Mouse (Mus musculus) heart, postnatal 10 days (tissue): Measurements from ENCODE around the gene Hectd3. TPM values are rescaled to one million over a fixed set of nuclear protein-coding genes. Genes with fewer than 3 reads are reported as not detected.

Experiments used
- DNase-seq, 2 experiments: peaks; one replicate each; pipeline ENCODE4 v3.0.0; 2021
- intact Hi-C: fragments of 180-260 bp; cut with DNase I; formaldehyde crosslinking; loops from one replicate; pipeline ENCODE4 v1.15.1; 2025
- total RNA-seq, 2 experiments: library from RNA; stranded (reverse); gene quantifications; 2 replicates each; pipeline ENCODE4 v1.2.3; 2021

Gene Hectd3
- total RNA-seq, result 10 to 100 TPM; 13.9 to 14.9 TPM

DNA sequence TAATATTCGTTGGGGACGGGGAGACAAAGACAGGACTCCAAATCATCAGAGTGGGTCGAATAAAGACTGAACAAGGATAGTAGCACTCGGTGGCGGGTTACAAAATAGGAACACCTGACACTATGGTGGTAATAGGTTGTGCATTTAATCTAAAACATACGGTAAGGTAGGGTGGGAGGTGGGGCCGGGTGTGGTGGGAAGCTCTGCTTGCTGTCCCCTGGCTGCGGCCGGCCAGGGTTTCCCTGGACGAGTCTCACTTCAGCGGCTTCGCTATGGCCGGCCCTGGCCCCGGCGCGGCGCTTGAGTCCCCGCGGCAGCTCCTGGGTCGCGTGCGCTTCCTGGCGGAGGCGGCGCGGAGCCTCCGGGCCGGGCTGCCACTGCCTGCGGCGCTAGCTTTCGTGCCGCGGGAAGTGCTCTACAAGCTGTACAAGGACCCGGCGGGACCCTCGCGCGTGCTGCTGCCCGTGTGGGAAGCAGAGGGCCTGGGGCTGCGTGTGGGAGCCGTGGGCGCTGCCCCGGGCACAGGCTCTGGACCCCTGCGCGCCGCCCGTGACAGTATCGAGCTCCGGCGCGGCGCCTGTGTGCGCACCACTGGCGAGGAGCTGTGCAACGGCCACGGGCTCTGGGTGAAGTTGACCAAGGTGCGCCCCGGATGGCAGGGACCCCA, at the start of gene Hectd3:
Gene Hectd3, plus strand, starts transcription at position 187 of the 667 bp plus-strand sequence.
- peak; percentile 71 to 72 for DNase-seq
- intact Hi-C loops, result no loop called here

DNA sequence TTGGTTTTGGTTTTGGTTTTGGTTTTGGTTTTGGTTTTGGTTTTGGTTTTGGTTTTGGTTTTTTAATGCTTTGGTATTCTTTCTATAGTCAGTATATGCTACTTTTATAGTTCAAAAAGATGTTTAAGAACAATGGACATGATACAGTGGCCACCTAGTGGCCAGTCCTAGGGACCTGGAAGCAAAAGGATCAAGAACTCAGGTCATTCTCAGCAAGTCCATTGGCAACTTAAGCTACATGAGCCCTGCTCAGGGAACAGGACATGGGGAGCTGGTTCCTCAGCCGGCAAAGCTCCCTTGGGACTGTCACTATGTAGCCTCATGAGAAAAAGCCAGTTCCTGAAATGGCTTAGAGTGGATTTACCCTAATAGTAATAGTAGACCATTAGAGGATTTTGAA, 43.5 kb upstream of the Hectd3 start:
- intact Hi-C loops, result no loop called here

DNA sequence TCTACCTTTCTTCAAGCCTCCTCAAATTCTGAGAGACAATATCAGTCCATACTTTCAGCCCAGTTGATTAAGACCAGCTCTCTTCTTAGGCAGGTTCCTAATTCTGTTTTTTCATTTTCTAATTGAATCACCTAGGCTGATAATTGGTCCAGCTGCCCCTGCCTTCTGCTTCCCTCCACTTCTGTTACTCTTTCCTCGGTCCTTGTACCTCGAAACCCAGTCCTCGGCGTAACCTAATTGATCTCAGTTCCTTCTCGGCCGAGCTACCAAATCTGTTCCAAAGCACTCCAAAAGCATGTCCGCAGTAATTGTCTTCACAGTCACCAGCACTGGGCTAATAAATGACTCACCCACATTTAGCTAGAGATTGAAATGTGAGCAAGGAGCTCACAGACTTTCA, 40.2 kb upstream of the Hectd3 start:
- intact Hi-C loops, result no loop called here
- DNase-seq, result no peak

More for the DNA sequence above, 43.5 kb upstream of the Hectd3 start:
- DNase-seq, result no peak

DNA sequence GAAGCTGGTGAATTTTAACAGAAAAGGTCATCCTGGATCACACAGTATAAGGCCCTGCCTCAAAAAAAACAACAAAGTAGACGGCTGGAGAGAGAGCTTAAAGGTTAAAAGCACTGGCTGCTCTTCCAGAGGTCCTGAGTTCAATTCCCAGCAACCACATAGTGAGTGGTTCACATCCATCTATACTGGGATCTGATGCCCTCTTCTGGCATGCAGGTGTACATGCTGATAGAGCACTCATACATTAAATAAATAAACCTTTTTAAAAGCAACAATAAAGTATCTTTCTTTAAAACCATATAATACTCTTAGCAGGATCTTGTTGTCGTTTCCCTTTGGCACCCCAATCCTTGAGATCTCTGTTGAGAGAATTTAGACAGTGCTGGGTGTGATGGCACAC, 18.6 kb upstream of the Hectd3 start:
- DNase-seq, result no peak

DNA sequence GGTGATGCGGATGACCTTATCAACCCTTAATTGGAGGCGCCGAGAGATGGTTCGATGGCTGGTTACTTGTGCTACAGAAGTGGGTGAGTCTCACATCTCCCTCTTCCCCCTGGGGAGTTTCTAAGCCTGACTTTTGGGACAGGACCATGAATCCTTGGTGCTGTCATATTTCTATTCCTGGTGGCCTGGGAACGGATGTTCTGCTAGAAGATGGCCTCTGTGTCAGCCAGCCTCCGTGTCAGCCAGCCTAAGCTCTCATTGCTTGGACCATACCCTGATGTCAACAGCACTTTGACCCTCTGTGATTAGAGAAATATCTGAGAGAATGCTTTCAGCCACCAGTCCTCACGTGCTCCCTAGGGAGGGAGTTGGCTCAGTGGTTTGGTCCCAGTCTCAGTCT, 9.4 kb upstream of the Hectd3 start:
- DNase-seq, result no peak
- intact Hi-C loops, result loop anchor here (5.0 kb wide), 1 partner anchor 108 kb away; the partner anchor contains the start of gene Zswim5

More for the DNA sequence above, 18.6 kb upstream of the Hectd3 start:
- intact Hi-C loops, result no loop called here

DNA sequence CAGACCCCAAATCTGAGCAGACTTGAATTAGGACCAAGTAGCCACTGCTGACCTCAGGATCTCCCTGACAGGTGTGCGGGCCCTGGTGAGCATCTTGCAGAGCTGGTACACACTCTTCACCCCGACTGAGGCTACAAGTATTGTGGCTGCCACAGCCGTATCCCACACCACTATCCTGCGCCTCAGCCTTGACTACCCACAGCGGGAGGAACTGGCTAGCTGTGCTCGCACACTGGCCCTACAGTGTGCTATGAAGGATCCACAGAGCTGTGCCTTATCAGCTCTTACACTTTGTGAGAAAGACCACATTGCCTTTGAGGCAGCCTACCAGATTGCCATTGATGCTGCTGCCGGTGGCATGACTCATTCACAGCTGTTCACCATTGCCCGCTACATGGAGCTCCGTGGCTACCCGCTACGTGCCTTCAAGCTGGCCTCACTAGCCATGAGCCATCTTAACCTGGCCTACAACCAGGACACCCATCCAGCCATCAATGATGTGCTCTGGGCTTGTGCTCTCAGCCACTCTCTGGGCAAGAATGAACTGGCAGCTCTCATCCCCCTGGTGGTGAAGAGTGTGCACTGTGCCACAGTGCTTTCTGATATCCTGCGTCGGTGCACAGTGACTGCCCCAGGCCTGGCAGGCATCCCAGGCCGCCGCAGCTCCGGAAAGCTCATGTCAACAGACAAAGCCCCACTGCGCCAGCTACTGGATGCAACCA, 8.6 kb upstream of the Hectd3 start:
- peak; percentile 75 to 81 for DNase-seq
- intact Hi-C loops, result loop anchor here (5.0 kb wide), 1 partner anchor 109 kb away; the partner anchor contains the start of gene Zswim5

DNA sequence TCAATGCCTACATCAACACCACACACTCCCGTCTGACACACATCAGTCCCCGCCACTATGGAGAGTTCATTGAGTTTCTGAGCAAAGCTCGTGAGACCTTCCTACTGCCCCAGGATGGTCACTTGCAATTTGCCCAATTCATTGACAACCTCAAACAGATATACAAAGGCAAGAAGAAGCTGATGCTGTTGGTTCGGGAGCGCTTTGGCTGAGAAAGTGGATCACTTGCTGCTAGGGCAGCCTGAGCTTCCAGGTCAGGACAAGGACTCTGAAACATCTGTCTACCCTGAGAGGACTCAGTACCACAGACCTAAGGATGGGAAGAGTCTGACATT, 8.0 kb upstream of the Hectd3 start:
- no peak for DNase-seq
- intact Hi-C loops, result loop anchor here (5.0 kb wide), 1 partner anchor 110 kb away; the partner anchor contains the start of gene Zswim5

DNA sequence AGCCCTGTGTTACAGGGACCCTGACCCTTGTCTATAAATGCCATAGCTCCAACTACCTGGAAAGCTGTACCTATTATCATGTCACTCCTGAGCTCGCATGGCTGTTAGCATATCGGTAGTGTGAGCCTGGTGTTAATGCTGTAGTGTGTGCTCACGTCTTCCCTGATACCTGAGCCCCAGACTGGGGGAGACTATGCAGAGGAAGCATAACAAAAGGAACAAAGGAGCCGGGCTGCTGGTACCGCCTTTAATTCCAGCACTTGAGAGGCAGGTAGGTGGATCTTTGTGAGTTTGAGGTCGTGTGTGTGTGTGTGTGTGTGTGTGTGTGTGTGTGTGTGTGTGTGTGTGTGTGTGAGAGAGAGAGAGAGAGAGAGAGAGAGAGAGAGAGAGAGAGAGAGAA, 5.4 kb upstream of the Hectd3 start:
- intact Hi-C loops, result loop anchor here (5.0 kb wide), 2 partner anchors 112 to 272 kb away; partner anchors contain the start of gene Zswim5
- no peak for DNase-seq

DNA sequence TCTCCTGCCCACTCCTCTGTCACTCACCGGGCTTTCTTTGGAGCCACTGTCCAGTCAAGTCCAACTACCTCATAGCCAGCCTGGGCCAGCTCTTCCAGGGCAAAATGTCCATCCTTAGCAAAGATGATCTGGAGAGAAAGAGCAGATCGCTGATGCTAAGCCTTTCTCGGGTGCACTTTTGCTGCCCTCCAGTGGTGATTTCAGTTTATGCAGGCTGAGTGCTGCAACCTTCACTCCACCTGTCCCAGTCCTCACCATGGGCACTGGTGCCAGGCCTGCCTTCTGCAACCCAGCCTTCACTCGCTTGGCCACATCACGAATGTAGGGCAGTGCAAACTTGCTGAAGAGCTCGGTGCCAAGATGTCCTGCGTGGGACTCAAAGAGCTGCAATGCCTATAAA, 3.8 kb upstream of the Hectd3 start:
- intact Hi-C loops, result loop anchor here (1.0 to 5.0 kb wide), 2 partner anchors 163 to 274 kb away; no protein-coding TSS in a partner anchor
- peak; percentile 83 to 91 for DNase-seq

DNA sequence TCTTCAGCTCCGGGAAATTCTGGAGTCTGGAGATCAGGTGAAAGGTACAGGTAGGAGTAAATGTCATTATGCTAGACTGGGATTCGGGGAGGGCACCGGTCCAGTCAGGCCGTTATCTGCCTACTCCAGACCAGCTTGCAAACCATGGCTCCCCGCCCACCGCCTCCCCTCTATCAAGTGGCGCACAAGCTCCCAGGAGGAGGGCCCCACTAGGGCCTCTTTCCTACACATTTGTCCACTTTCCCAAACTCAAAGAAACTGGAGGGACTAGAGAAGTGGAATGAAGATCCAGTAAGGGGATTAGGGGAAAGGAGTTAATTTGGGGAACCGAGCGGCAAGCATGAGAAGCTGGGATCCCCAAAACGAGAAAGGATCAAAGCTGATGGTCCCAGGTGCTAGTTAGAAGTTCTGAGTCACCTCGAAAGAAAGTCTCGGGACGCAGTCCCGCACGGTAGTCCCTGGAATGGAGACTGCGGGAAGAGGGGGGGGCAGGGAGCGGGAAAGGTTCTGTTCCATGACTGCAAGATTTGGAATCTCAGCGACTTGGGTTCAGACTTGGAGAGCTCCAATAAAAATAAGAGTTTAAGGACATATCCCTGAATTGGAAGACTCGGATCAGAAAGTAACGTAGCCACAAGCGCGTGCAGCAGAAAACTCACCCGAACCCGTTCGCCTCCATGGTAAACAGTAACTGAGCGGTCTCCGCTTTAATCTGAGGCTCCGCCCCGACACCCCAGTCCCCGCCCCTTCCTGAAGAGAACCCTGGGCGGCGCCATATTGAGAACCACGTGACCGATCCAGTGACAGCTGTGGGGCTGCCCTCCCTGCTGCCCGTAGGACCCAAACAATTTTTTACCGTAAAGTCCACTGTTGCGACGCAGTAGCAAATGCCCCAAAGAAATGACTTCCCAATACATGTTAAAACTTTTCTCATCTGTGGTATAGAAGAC, 1.2 kb upstream of the Hectd3 start, which contains the start of gene Urod:
Gene Urod, minus strand, starts transcription at position 742 of the 950 bp plus-strand sequence.
- intact Hi-C loops, result loop anchor here (5.0 kb wide), 1 partner anchor 277 kb away; no protein-coding TSS in a partner anchor

DNA sequence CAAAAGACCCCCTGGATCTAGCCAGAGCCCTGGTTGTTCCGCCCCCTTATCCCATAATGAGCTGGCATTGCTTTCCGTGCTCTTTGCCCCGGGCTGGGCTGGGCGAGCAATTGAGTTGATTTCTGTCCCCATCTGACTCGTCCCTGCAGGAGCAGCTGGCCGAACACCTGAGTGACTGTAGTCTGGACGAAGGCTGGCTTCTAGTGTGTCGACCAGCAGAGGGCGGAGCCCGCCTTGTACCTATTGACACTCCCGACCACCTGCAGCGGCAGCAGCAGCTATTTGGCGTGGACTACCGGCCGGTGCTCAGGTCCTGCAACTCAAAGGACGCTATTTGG, 650 bp downstream of the Hectd3 start:
- intact Hi-C loops, result no loop called here
- DNase-seq, result peak; percentile 44 to 61

More for the DNA sequence above, 1.2 kb upstream of the Hectd3 start, which contains the start of gene Urod:
- peak; percentile 97 for DNase-seq

DNA sequence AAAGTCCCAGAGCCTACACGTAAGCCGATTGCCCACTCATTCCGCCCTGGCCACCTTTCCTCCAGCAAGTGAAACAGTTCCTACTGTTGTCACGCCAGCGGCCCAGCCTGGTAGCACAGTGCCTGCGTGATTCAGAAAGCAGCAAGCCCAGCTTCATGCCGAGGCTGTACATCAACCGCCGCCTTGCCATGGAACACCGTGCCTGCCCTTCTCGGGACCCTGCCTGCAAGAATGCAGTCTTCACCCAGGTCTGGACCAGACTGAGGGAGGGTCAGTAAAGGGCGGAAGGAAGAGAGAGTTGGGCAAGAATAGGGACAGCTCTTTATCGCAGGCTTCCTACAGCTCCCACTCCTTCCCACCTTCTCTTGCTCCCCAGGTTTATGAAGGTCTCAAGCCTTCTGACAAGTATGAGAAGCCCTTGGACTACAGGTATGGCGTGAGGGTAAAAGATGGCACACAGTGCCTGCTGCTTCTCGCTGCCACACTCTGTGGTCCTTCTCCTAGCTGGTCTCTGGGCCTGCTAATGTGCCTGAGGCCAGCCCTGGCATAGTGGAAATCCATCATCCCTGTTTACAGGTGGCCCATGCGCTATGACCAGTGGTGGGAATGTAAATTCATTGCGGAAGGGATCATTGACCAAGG, 4.5 kb downstream of the Hectd3 start:
- no peak for DNase-seq
- intact Hi-C loops, result loop anchor here (5.0 kb wide), 1 partner anchor 98 kb away; the partner anchor contains the start of gene Ptch2

DNA sequence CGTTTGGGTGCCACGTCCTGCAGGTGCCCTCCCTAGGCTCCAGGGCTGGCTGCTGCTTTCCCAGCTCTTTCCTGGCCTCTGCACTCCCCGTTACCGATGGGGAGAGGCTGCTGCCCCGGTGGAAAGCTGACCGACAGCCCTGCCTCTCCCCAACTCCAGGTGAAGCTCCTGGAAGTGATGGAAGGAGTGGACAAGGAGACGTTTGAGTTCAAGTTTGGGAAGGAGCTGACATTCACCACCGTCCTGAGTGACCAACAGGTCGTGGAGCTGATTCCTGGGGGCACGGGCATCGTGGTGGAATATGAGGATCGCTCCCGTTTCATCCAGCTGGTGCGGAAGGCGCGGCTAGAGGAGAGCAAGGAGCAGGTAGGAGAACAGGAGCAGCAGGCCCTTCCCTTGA, 6.8 kb downstream of the Hectd3 start:
- intact Hi-C loops, result loop anchor here (1.0 to 5.0 kb wide), 3 partner anchors 95 to 138 kb away; partner anchors contain the start of gene Ptch2
- DNase-seq, result no peak

DNA sequence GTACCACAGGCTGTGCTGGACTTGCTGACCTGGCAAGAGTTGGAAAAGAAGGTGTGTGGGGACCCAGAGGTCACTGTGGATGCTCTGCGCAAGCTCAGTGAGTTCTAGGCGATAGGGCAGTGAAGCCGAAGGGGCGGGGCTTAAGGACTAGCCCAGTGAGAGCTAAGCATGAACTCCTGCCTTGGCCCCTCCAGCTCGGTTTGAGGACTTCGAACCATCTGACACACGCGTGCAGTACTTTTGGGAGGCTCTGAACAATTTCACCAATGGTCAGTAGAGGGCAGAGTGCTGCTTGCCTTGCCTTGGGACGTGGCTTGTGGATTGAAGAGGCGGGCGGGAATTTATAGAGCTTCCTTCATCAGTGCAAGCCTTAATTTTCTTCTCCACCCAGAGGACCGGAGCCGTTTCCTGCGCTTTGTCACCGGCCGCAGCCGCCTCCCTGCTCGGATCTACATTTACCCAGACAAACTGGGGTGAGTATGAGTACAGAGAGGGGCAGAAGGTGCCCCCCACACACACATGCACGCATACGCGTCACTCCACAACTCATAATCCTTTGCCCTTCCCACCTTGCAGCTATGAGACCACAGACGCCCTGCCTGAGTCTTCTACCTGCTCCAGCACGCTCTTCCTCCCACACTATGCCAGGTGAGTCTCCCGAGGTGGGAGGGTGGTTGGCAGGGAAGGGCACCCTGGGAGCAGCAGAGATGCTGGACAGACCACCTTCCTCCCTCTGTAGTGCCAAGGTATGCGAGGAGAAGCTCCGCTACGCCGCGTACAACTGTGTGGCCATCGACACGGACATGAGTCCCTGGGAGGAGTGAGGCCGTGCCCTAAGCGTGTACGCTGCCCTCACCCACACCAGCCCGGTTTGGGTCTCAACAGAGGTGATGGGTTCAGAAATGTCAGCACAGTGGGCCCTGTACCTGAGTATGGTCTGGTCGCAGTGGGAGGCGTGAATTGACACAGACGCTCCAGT, 7.7 kb downstream of the Hectd3 start:
- intact Hi-C loops, result loop anchor here (1.0 to 5.0 kb wide), 3 partner anchors 94 to 137 kb away; partner anchors contain the start of gene Ptch2
- peak; percentile 79 to 81 for DNase-seq

DNA sequence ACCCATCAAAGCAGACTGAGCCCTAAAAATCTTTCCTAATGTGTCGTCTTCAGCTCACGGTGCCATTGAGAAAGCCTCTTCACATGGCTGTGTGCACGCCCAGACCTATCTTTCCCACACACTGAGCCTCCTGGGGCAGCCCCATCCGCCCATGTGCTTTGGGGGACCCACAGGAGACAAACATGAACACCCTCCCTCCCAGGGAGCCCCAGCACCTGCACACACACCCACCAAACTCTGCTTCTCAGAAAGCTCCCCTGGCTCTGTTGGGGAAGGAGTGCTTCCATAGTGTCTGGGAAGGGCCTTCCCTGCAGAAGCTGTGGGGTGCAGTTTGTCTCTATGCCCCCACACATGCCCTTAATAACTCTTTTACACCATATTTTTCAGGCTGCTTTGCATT, 9.5 kb downstream of the Hectd3 start:
- DNase-seq, result no peak
- intact Hi-C loops, result loop anchor here (5.0 kb wide), 1 partner anchor 93 kb away; the partner anchor contains the start of gene Ptch2

DNA sequence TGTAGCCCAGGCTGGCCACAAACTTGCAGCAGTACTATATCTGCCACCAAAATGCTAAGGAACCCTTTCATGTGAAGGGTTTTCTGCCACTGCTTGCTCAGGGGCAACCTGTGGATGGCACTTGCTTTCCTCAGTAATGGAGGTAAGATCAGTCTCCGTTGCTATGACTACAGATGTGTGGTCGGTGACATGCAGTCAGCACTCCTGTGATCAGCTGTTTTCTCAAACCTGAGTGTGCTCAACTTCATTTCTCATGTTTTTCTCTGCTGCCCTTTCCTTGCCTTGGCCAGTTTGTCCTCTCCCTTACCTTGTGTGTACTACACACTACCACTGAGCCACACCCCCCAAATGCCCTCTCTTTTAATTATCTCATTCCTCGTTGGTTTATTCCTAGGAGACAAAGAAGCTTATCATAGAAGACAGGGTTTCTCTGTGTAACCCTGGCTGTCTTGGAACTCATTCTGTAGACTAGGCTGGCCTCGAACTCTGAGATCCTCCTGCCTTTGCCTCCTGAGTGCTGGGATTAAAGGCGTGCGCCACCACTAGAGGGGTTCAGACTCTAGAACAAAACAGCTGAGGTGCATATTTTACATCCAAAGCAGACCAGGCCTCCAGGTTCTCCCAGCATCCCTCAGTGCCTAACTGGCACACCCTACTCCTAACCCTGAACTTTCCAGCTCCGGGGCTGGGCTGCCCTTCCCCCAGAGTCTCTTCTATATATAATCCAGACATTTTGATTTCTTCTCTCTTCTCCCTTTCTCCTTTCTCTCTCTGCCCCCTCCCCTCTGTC, 10.7 kb downstream of the Hectd3 start:
- intact Hi-C loops, result no loop called here
- DNase-seq, result no peak

DNA sequence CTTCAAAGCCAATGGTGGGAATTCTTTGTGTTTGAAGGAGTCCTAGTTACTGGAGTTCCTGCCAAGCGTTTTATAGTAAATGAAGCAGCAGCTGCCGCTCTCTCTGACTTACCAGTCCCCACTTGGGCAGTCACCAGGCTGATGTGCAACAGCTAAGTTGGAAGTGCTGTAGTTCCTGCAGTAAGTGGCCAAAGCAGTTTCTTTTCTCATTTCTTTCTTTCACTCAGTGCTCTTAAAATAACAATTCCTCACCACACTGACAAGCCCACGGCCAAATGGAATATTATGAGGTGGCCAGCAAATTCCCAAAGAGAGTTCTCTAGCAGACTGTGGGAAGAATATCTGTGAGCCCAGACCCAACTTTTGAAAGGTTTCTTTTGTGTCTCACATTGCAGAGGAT, 11.9 kb downstream of the Hectd3 start:
- intact Hi-C loops, result no loop called here
- DNase-seq, result no peak

DNA sequence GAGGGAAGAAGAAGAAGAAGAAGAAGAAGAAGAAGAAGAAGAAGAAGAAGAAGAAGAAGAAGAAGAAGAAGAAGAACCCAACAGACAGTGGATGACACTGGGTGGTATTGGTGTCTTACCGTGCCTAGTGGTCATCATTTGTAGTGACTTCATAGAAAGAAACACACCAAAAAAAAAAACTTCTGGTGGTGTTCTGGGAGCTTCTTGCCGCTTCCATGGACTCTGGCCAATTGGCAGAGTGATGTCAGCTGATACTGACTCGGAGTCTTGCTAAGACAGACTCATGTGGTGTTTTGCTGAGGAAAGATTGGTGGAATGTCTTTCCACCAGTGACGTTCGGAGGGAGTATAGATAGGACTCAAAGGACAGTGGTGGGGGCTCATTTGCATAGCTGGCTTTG, 15.1 kb downstream of the Hectd3 start:
- DNase-seq, result no peak
- intact Hi-C loops, result no loop called here
